Mouse (Mus musculus) T-cell, adult 66 days (primary cell): ENCODE data around the gene Zfp451. TPM values are rescaled to one million over a fixed set of nuclear protein-coding genes. Genes with fewer than 3 reads are reported as not detected.

Experiments used
- total RNA-seq, 2 experiments: library from RNA; stranded (reverse); gene quantifications; 3 replicates in 1 of 2; 4 replicates in 1 of 2; pipeline ENCODE4 v1.2.4; 2023

Zfp451 gene
- total RNA-seq, result 10 to 100 TPM; 47.8 to 49.1 TPM

GRCm38 (mm10) chr1:33813868-33814794 is at the start of gene Zfp451:
Zfp451 (minus strand) TSS chr1:33814595.

GRCm38 (mm10) chr1:33757491-33758041 is 56.8 kb downstream of the Zfp451 start, which contains the start of gene Bag2:
Bag2 (minus strand) TSS chr1:33757795.

GRCm38 (mm10) chr1:33719733-33720225 is 94.6 kb downstream of the Zfp451 start, which contains the start of gene Rab23:
Rab23 (plus strand) TSS chr1:33719887.

Other genes with a start within 250 kb of the Zfp451 start
- 10 to 100 TPM; 15.9 to 20.5 TPM for gene Prim2, start 144.8 kb downstream of the Zfp451 start, total RNA-seq
- gene Rab23, start 94.7 kb downstream of the Zfp451 start, total RNA-seq, result 10 to 100 TPM in 1 of 2 experiments, 1 to 10 TPM in 1; 9.3 to 13.4 TPM
- gene Bag2, start 56.8 kb downstream of the Zfp451 start, total RNA-seq, result 1 to 10 TPM; 4.2 to 5.8 TPM
- 1 to 10 TPM; 4.5 to 5.0 TPM for gene Bend6, start 93.2 kb upstream of the Zfp451 start, total RNA-seq
- gene Dst, start 93.6 kb upstream of the Zfp451 start, total RNA-seq, result 10 to 100 TPM; 13.6 to 16.0 TPM